Mouse (Mus musculus) liver, embryonic 11.5 days (tissue): ENCODE results near the gene Trmt1. TPM values are rescaled to one million over a fixed set of nuclear protein-coding genes. Genes with fewer than 3 reads are reported as not detected.

Experiments used
- ATAC-seq: fragments of 200-750 bp; cut with Nextera tagmentation; replicated peaks from 2 replicates; pipeline ENCODE4 v1.8.0; 2017; ENCODE audit warnings: moderate number of reproducible peaks, mild to moderate bottlenecking, moderate TSS enrichment, moderate library complexity; ENCODE audit not compliant: low FRiP score
- DNase-seq: peaks from one replicate; pipeline ENCODE4 v3.0.0-alpha.2; 2017; ENCODE audit warnings: low spot score
- H3K27ac ChIP-seq: fragments of 300-500 bp; sonication (generic); 2 replicates; pipeline ENCODE4 v1.5.1; 2014; ENCODE audit warnings: mild to moderate bottlenecking, low read depth, low read length, control low read depth
- H3K27me3 ChIP-seq: fragments of 300-500 bp; sonication (generic); replicated peaks from 2 replicates; pipeline ENCODE4 v1.6.1; 2014; ENCODE audit warnings: low read length, mixed read lengths; ENCODE audit not compliant: control insufficient read depth, insufficient read depth
- H3K36me3 ChIP-seq: fragments of 300-500 bp; sonication (generic); 2 replicates; pipeline ENCODE4 v1.6.1; 2014; ENCODE audit warnings: mild to moderate bottlenecking, low read length, moderate library complexity, mixed read lengths; ENCODE audit not compliant: control insufficient read depth, insufficient read depth
- H3K4me1 ChIP-seq: fragments of 300-500 bp; sonication (generic); replicated peaks from 2 replicates; pipeline ENCODE4 v1.6.1; 2014; ENCODE audit warnings: low read length, mixed read lengths; ENCODE audit not compliant: control insufficient read depth, insufficient read depth
- H3K4me2 ChIP-seq: fragments of 300-500 bp; sonication (generic); 2 replicates; pipeline ENCODE4 v1.6.1; 2014; ENCODE audit warnings: mild to moderate bottlenecking, control low read depth, moderate library complexity
- H3K4me3 ChIP-seq: fragments of 300-500 bp; sonication (generic); 2 replicates; pipeline ENCODE4 v1.5.1; 2014; ENCODE audit warnings: low read depth, low read length, control low read depth
- H3K9ac ChIP-seq: fragments of 300-500 bp; sonication (generic); 2 replicates; pipeline ENCODE4 v1.6.1; 2014; ENCODE audit warnings: low read depth, low read length, control low read depth
- H3K9me3 ChIP-seq: fragments of 300-500 bp; sonication (generic); 2 replicates; pipeline ENCODE4 v1.6.1; 2016; ENCODE audit warnings: low read length, inconsistent platforms, mixed read lengths; ENCODE audit not compliant: control insufficient read depth
- WGBS: fragments of 180-500 bp; shearing (Covaris S2); extraction: QIAGEN DNeasy Blood & Tissue Kit; methylation state at CpG from one replicate; pipeline ENCODE4 v1.1.7; 2014; 5-methylcytosine and 5-hydroxymethylcytosine counted together
- polyA plus RNA-seq: library from polyadenylated mRNA; unstranded; fragments of >200 nt; fragmentation: Nextera tagmentation; extraction: Ambion mirVana; gene quantifications from 2 replicates; pipeline ENCODE4 v1.2.1, GENCODE M21; 2014

Trmt1 gene
- 94.1 and 95.6 TPM in 2 replicates for polyA plus RNA-seq

- 11% methylated on average over 20 of the region's 20 CpGs for WGBS
- peaks cover 18% of the 10 kb centered on the region for H3K36me3 ChIP-seq
- H3K4me2 ChIP-seq = peak within 1 kb of the TSS; percentile 93
- H3K4me3 ChIP-seq = peak within 1 kb of the TSS; percentile 99
- H3K9me3 ChIP-seq = no peaks in the 10 kb centered on the region
- DNase-seq (no peak), ATAC-seq (peak; percentile 5; the same call in 1 of the 2 replicates)
- peak within 1 kb of the TSS; percentile 99 for H3K9ac ChIP-seq
- peaks cover 40% of the 10 kb centered on the region for H3K4me1 ChIP-seq
- H3K27ac ChIP-seq = peak within 1 kb of the TSS; percentile 98
- no peaks in the 10 kb centered on the region for H3K27me3 ChIP-seq
These were observed at the start of gene Trmt1 for GRCm38 (mm10) chr8:84686191-84687002. TSS of gene Trmt1 (plus strand) at chr8:84686307.

- 38% methylated on average over 8 of the region's 8 CpGs for WGBS
- Histone ChIP-seq H3K36me3 (no peaks in the 10 kb centered on the region), H3K4me2 (peak overlapping the region; percentile 90), H3K27me3 (no peaks in the 10 kb centered on the region), H3K9me3 (no peaks in the 10 kb centered on the region), H3K4me1 (no peaks in the 10 kb centered on the region; the same call in none of the 2 replicates), H3K27ac (no peak overlapping the region), H3K9ac (peak overlapping the region; percentile 82), H3K4me3 (peak overlapping the region; percentile 69)
- ATAC-seq (no peak), DNase-seq (no peak)
These were observed 48.1 kb upstream of the Trmt1 start for GRCm38 (mm10) chr8:84637946-84638554.

GRCm38 (mm10) chr8:84638555-84639161, 47.4 kb upstream of the Trmt1 start:
- H3K9ac ChIP-seq = peak overlapping the region; percentile 82
- WGBS = under 1% methylated on average over 42 of the region's 52 CpGs
- ATAC-seq (peak; percentile 8; the same call in 1 of the 2 replicates), DNase-seq (peak; percentile 46)
- no peaks in the 10 kb centered on the region; the same call in none of the 2 replicates for H3K4me1 ChIP-seq
- H3K4me3 ChIP-seq = peak overlapping the region; percentile 69
- H3K27me3 ChIP-seq = no peaks in the 10 kb centered on the region
- peak overlapping the region; percentile 90 for H3K4me2 ChIP-seq
- H3K27ac ChIP-seq = peak overlapping the region; percentile 81
- H3K9me3 ChIP-seq = no peaks in the 10 kb centered on the region
- H3K36me3 ChIP-seq = no peaks in the 10 kb centered on the region

- peak overlapping the region; percentile 69 for H3K4me3 ChIP-seq
- WGBS = under 1% methylated on average over 105 of the region's 106 CpGs
- H3K9ac ChIP-seq = peak overlapping the region; percentile 82
- no peaks in the 10 kb centered on the region for H3K9me3 ChIP-seq
- DNase-seq = peak; percentile 88
- H3K4me2 ChIP-seq = peak overlapping the region; percentile 90
- peak; percentile 96 for ATAC-seq
- H3K36me3 ChIP-seq = no peaks in the 10 kb centered on the region
- H3K27me3 ChIP-seq = no peaks in the 10 kb centered on the region
- H3K4me1 ChIP-seq = no peaks in the 10 kb centered on the region; the same call in none of the 2 replicates
- H3K27ac ChIP-seq = peak overlapping the region; percentile 81
These were observed 46.7 kb upstream of the Trmt1 start for GRCm38 (mm10) chr8:84639162-84640009.

GRCm38 (mm10) chr8:84640010-84640588, 46.0 kb upstream of the Trmt1 start:
- WGBS = 46% methylated on average over 9 of the region's 9 CpGs
- Histone ChIP-seq H3K36me3 (no peaks in the 10 kb centered on the region), H3K27ac (no peak overlapping the region; the same call in 1 of the 2 replicates), H3K27me3 (no peaks in the 10 kb centered on the region), H3K9me3 (no peaks in the 10 kb centered on the region), H3K4me2 (peak overlapping the region; percentile 70), H3K4me1 (no peaks in the 10 kb centered on the region; the same call in none of the 2 replicates), H3K4me3 (peak overlapping the region; percentile 69), H3K9ac (peak overlapping the region; percentile 66; the same call in 1 of the 2 replicates)
- DNase-seq = no peak
- no peak for ATAC-seq

GRCm38 (mm10) chr8:84640617-84641294, 45.4 kb upstream of the Trmt1 start:
- H3K36me3 ChIP-seq = no peaks in the 10 kb centered on the region
- H3K4me3 ChIP-seq = no peak overlapping the region
- H3K27me3 ChIP-seq = no peaks in the 10 kb centered on the region
- H3K4me1 ChIP-seq = no peaks in the 10 kb centered on the region; the same call in none of the 2 replicates
- ATAC-seq = no peak
- no peak overlapping the region for H3K9ac ChIP-seq
- DNase-seq = no peak
- no peak overlapping the region for H3K27ac ChIP-seq
- H3K9me3 ChIP-seq = no peaks in the 10 kb centered on the region
- 72% methylated on average over 7 of the region's 7 CpGs for WGBS
- no peak overlapping the region for H3K4me2 ChIP-seq

- H3K27me3 ChIP-seq = no peaks in the 10 kb centered on the region
- no peaks in the 10 kb centered on the region for H3K36me3 ChIP-seq
- H3K27ac ChIP-seq = no peak overlapping the region; the same call in 1 of the 2 replicates
- H3K9me3 ChIP-seq = no peaks in the 10 kb centered on the region
- H3K4me1 ChIP-seq = no peaks in the 10 kb centered on the region; the same call in none of the 2 replicates
- no peak overlapping the region for H3K9ac ChIP-seq
- H3K4me3 ChIP-seq = no peak overlapping the region
- WGBS = 48% methylated on average over 1 of the region's 1 CpGs
- no peak overlapping the region for H3K4me2 ChIP-seq
- ATAC-seq = no peak
- DNase-seq = no peak
These were observed 44.3 kb upstream of the Trmt1 start for GRCm38 (mm10) chr8:84641578-84642361.
